Mouse (Mus musculus): ENCODE measurements around the gene Cutal. TPM values are rescaled to one million over a fixed set of nuclear protein-coding genes. Genes with fewer than 3 reads are reported as not detected.
"Not testable (repeated sequence)": the region's sequence is repeated elsewhere in the genome, so short reads cannot be mapped to it uniquely, and the experiment has no call there.

Gene Cutal
- polyA plus RNA-seq, 1 experiment from 2014 or later, result 0.65 TPM

- not testable (repeated sequence) for H3K4me3 ChIP-seq (ENCODE audit: low read length); H3K9ac ChIP-seq (ENCODE audit: low read length); H3K4me1 ChIP-seq (replicated peaks; ENCODE audit: control insufficient read depth, insufficient read depth, low read length); H3K27ac ChIP-seq (ENCODE audit: low read length); H3K27me3 ChIP-seq (ENCODE audit: control insufficient read depth, insufficient read depth, low read depth, low read length); H3K9me3 ChIP-seq (ENCODE audit: control insufficient read depth, low read length); ATAC-seq (ENCODE audit: low read depth); H3K4me2 ChIP-seq (ENCODE audit: low read depth, low read length); H3K36me3 ChIP-seq (ENCODE audit: control insufficient read depth, insufficient read depth, low read length)
- WGBS, result 71% methylated on average over 5 of the region's 5 CpGs
Measured at GRCm38 (mm10) chr2:34840143-34840542, 34.1 kb upstream of the Cutal start.

DNA sequence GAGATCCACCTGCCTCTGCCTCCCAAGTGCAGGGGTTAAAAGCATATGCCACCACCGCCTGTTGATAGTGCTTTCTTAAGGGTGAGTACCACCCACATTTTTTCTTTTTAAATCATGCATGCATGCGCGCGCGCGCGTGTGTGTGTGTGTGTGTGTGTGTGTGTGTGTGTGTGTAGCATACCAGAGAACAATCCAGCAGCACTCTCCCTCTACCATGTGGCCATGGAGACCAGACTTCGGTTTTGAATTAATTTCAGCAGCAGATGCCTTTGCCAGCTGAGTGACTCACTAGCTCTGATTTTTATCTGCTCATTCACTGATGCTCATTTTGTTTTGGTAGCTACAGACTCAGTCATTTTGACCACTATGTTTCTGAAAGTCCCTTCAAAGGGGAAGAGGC lies 32.5 kb upstream of the Cutal start:
- Histone ChIP-seq H3K27ac (ENCODE audit: low read length) (no peak overlapping the region), H3K9ac (ENCODE audit: low read length) (no peak overlapping the region), H3K27me3 (ENCODE audit: control insufficient read depth, insufficient read depth, low read depth, low read length) (no peaks in the 10 kb centered on the region), H3K4me3 (ENCODE audit: low read length) (no peak overlapping the region), H3K36me3 (ENCODE audit: control insufficient read depth, insufficient read depth, low read length) (no peaks in the 10 kb centered on the region), H3K4me2 (ENCODE audit: low read depth, low read length) (no peak overlapping the region), H3K4me1 (replicated peaks; ENCODE audit: control insufficient read depth, insufficient read depth, low read length) (no peaks in the 10 kb centered on the region), H3K9me3 (ENCODE audit: control insufficient read depth, low read length) (no peaks in the 10 kb centered on the region)
- no peak for ATAC-seq (ENCODE audit: low read depth)
- WGBS, result 88% methylated on average over 8 of the region's 8 CpGs

DNA sequence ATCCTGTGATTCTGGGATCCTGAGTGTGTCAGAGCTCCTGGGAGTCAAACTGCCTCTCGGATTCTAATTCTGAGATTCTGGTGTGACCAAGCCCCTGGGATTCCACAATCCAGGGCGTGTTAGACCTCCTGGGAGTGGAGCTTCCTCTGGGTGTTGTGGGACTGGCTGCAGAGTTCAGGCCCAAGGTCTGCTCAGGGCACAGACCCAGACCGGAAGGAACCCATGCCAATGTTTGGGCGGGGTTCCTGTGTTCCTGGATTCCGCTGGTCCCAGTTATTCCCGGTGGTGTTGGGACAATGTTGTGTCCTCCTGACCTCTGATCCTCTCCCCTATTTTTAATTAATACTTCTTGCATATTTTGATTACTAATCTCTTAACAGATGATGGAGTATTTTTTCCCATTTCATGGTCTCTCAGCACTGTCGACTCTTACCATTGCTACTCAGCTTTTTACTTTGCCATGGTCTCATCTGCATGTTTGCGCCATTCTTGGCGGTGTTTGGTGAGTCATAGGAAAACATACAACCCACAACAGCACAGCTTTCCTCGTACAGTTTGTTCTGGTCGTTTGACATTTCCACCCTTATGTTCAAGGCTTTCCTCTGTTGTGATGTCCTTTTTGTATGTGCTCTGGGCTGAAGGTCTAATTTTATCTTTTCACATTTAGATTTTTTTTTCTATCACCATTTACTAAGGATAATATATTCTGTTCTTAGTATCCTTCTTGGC lies 30.8 kb upstream of the Cutal start:
- Histone ChIP-seq H3K4me2 (ENCODE audit: low read depth, low read length) (no peak overlapping the region), H3K4me3 (ENCODE audit: low read length) (no peak overlapping the region), H3K9me3 (ENCODE audit: control insufficient read depth, low read length) (no peaks in the 10 kb centered on the region), H3K27me3 (ENCODE audit: control insufficient read depth, insufficient read depth, low read depth, low read length) (no peaks in the 10 kb centered on the region), H3K9ac (ENCODE audit: low read length) (no peak overlapping the region), H3K27ac (ENCODE audit: low read length) (no peak overlapping the region), H3K4me1 (replicated peaks; ENCODE audit: control insufficient read depth, insufficient read depth, low read length) (no peaks in the 10 kb centered on the region), H3K36me3 (ENCODE audit: control insufficient read depth, insufficient read depth, low read length) (no peaks in the 10 kb centered on the region)
- no peak for ATAC-seq (ENCODE audit: low read depth)
- WGBS, result 72% methylated on average over 11 of the region's 11 CpGs

DNA sequence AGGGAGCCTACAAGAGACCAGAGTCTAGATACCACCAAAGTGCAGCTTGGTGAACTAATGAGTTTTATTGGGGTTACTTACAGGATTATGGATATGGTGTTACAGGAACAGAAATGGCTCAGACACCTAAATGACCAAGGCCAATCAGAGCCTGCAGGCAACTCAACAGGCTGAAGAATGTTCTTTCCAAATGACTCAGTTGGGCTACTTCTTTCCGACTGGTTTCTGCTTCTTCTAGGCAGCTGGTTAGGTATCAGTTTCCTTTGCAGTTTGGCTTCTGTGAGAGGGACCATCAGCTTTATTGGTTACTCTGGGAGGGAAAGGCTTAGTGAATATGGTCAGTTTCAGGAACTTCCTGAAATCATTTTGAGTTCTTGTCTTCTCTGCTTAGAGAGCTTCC lies 26.5 kb upstream of the Cutal start:
- H3K27me3 ChIP-seq (ENCODE audit: control insufficient read depth, insufficient read depth, low read depth, low read length), result no peaks in the 10 kb centered on the region
- H3K4me3 ChIP-seq (ENCODE audit: low read length), result no peak overlapping the region
- WGBS, result 88% methylated on average over 1 of the region's 1 CpGs
- H3K9ac ChIP-seq (ENCODE audit: low read length), result no peak overlapping the region
- H3K4me1 ChIP-seq (replicated peaks; ENCODE audit: control insufficient read depth, insufficient read depth, low read length), result no peaks in the 10 kb centered on the region
- H3K9me3 ChIP-seq (ENCODE audit: control insufficient read depth, low read length), result no peaks in the 10 kb centered on the region
- ATAC-seq (ENCODE audit: low read depth), result no peak
- H3K36me3 ChIP-seq (ENCODE audit: control insufficient read depth, insufficient read depth, low read length), result peaks cover 16% of the 10 kb centered on the region
- H3K4me2 ChIP-seq (ENCODE audit: low read depth, low read length), result no peak overlapping the region
- no peak overlapping the region for H3K27ac ChIP-seq (ENCODE audit: low read length)

GRCm38 (mm10) chr2:34855265-34855664 lies 18.9 kb upstream of the Cutal start:
- ATAC-seq (ENCODE audit: low read depth), result no peak
- no peak overlapping the region for H3K9ac ChIP-seq (ENCODE audit: low read length)
- no peak overlapping the region for H3K4me3 ChIP-seq (ENCODE audit: low read length)
- H3K4me1 ChIP-seq (replicated peaks; ENCODE audit: control insufficient read depth, insufficient read depth, low read length), result no peaks in the 10 kb centered on the region
- no peak overlapping the region for H3K4me2 ChIP-seq (ENCODE audit: low read depth, low read length)
- no peak overlapping the region for H3K27ac ChIP-seq (ENCODE audit: low read length)
- no peaks in the 10 kb centered on the region for H3K9me3 ChIP-seq (ENCODE audit: control insufficient read depth, low read length)
- no peaks in the 10 kb centered on the region for H3K27me3 ChIP-seq (ENCODE audit: control insufficient read depth, insufficient read depth, low read depth, low read length)
- 86% methylated on average over 4 of the region's 4 CpGs for WGBS
- H3K36me3 ChIP-seq (ENCODE audit: control insufficient read depth, insufficient read depth, low read length), result peaks cover 62% of the 10 kb centered on the region

DNA sequence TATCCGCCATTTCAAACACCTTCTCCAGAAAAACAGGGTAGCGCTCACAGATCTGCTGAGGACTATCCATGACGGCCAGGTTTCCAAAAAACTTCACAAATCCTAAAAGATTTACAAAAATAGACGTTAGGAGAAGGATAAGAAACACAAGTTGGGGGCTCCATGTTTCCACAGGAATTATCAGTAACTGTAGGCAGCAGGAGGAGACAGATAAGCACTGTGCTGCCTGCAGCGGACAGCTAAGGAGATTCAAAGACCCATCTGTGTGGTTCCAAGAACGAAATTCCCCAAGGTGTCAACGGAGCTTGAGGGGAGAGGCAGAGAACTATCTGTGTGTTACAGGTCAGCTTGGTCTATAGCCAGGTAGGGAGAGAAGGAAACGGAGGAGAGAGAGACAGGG lies 16.5 kb upstream of the Cutal start:
- H3K9me3 ChIP-seq (ENCODE audit: control insufficient read depth, low read length), result no peaks in the 10 kb centered on the region
- H3K4me3 ChIP-seq (ENCODE audit: low read length), result no peak overlapping the region
- no peak overlapping the region for H3K27ac ChIP-seq (ENCODE audit: low read length)
- peaks cover 54% of the 10 kb centered on the region for H3K36me3 ChIP-seq (ENCODE audit: control insufficient read depth, insufficient read depth, low read length)
- no peak overlapping the region for H3K9ac ChIP-seq (ENCODE audit: low read length)
- WGBS, result 88% methylated on average over 8 of the region's 8 CpGs
- H3K27me3 ChIP-seq (ENCODE audit: control insufficient read depth, insufficient read depth, low read depth, low read length), result no peaks in the 10 kb centered on the region
- H3K4me1 ChIP-seq (replicated peaks; ENCODE audit: control insufficient read depth, insufficient read depth, low read length), result no peaks in the 10 kb centered on the region
- ATAC-seq (ENCODE audit: low read depth), result no peak
- H3K4me2 ChIP-seq (ENCODE audit: low read depth, low read length), result no peak overlapping the region

- WGBS, result 33% methylated on average over 5 of the region's 5 CpGs
- Histone ChIP-seq H3K36me3 (ENCODE audit: control insufficient read depth, insufficient read depth, low read length) (peaks cover 6% of the 10 kb centered on the region), H3K4me1 (replicated peaks; ENCODE audit: control insufficient read depth, insufficient read depth, low read length) (peaks cover 17% of the 10 kb centered on the region), H3K27ac (ENCODE audit: low read length) (no peak overlapping the region), H3K4me2 (ENCODE audit: low read depth, low read length) (peak overlapping the region; percentile 55), H3K4me3 (ENCODE audit: low read length) (peak overlapping the region; percentile 38), H3K9me3 (ENCODE audit: control insufficient read depth, low read length) (no peaks in the 10 kb centered on the region), H3K27me3 (ENCODE audit: control insufficient read depth, insufficient read depth, low read depth, low read length) (peaks cover 6% of the 10 kb centered on the region), H3K9ac (ENCODE audit: low read length) (peak overlapping the region; percentile 58)
- ATAC-seq (ENCODE audit: low read depth), result no peak
Measured at GRCm38 (mm10) chr2:34869680-34870079, 4.5 kb upstream of the Cutal start.

DNA sequence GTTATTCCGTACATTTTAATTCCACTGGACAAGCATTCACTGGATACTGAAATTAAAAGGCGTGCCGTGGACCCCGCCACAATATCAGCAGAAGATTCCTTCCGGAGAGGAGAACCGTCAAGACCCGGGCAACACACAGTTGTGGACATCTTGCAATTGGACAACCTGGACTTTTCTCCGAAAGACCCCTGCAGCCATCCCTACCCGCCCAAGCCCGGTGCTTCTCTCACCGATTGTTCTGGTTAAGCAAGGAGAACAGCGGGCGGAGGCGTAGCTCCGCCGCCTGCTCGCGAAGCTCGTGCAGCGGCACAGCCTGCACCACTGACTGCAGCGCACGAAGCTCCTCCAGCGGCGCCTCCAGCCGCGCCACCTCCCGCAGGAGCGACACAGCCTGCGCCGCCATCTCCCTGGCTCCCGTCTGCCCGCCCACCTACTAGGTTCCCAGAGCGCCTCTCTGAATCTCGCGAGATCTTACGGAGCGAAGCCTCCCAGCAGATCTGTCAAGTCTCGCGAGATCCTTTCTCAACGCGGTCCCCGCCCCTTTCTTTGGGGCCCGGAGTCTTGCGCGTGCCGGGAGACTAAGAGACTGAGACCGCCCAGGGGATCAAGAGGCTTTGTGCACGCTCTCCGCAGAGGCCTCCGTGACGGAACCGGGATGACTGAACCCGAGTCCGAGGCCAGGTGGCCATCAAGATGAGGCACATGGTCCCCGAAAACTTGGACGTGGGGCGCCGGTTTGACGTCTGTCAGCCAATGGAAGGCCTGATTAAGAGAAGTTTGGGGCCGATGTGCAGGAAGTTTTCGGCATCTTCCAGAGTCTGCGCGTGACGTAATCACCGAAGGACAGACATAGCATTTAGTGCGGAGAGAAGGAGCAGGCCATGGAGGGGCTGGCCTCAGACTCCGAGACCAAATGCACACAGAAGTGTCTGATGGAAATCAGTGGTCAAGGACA lies 3.4 kb upstream of the Cutal start:
- WGBS, result under 1% methylated on average over 67 of the region's 67 CpGs
- H3K4me1 ChIP-seq (replicated peaks; ENCODE audit: control insufficient read depth, insufficient read depth, low read length), result peaks cover 19% of the 10 kb centered on the region
- H3K9ac ChIP-seq (ENCODE audit: low read length), result peak overlapping the region; percentile 93
- ATAC-seq (ENCODE audit: low read depth), result peak; percentile 97
- H3K4me2 ChIP-seq (ENCODE audit: low read depth, low read length), result peak overlapping the region; percentile 68
- H3K9me3 ChIP-seq (ENCODE audit: control insufficient read depth, low read length), result no peaks in the 10 kb centered on the region
- peak overlapping the region; percentile 89 for H3K4me3 ChIP-seq (ENCODE audit: low read length)
- H3K27ac ChIP-seq (ENCODE audit: low read length), result peak overlapping the region; percentile 94
- peaks cover 11% of the 10 kb centered on the region for H3K27me3 ChIP-seq (ENCODE audit: control insufficient read depth, insufficient read depth, low read depth, low read length)
- no peaks in the 10 kb centered on the region for H3K36me3 ChIP-seq (ENCODE audit: control insufficient read depth, insufficient read depth, low read length)

DNA sequence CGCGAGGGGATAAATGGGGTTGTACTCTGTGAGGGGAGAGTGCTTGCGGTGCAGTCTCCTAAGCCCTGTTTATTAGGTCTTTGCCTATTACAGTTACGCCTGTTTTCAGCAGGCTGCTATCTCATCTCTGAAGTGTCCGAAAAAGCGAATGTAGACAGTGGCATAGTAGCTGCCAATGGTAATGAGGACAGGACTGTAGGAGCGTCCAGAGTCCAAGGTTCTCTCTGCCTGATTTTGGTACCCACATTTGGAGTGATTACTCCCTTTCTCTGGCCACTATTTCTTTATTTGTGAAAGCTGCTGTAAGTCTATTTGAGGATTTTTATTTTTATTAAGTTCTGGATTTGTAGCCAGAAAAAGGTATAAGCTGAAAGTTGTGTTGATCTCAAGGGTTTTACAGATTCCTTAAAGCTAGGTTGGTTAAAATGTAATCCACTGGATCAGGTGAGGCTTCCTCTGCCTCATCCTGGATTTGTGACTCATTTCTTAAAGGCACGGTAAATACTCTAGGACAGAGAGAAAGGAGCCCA lies 685 bp downstream of the Cutal start, which contains the start of gene Psmd5:
Gene Psmd5, minus strand, starts transcription at position 153 of the 530 bp plus-strand sequence.
- H3K4me3 ChIP-seq (ENCODE audit: low read length), result peak within 1 kb of the TSS; percentile 38
- peaks cover 11% of the 10 kb centered on the region for H3K4me1 ChIP-seq (replicated peaks; ENCODE audit: control insufficient read depth, insufficient read depth, low read length)
- peaks cover 11% of the 10 kb centered on the region for H3K27me3 ChIP-seq (ENCODE audit: control insufficient read depth, insufficient read depth, low read depth, low read length)
- no peak for ATAC-seq (ENCODE audit: low read depth)
- H3K4me2 ChIP-seq (ENCODE audit: low read depth, low read length), result peak within 1 kb of the TSS; percentile 59
- 10% methylated on average over 8 of the region's 8 CpGs for WGBS
- H3K27ac ChIP-seq (ENCODE audit: low read length), result no peak within 1 kb of the TSS
- no peaks in the 10 kb centered on the region for H3K36me3 ChIP-seq (ENCODE audit: control insufficient read depth, insufficient read depth, low read length)
- H3K9ac ChIP-seq (ENCODE audit: low read length), result peak within 1 kb of the TSS; percentile 60
- no peaks in the 10 kb centered on the region for H3K9me3 ChIP-seq (ENCODE audit: control insufficient read depth, low read length)
